Mouse (Mus musculus): ENCODE results near the gene Clic5.

DNA sequence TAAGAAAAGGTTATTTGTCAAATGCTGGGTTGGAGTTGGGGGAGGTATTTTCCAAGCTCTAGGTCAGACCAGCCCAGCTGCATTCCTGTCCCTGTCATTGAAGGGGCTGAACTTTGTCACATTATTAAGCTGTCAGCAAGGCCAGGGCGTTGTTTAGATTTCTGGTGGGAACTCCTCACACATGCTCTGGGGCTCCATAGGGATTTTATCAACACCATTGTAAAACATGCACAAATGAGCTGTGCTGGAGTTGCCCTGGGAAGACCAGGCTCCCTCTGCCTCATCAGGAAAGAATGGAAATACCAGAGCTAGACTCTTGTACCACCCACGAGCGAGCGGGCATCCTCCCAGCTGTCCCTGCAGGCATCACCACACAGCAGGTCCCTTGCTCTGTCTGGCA lies 112.3 kb downstream of the Clic5 start:
- TF ChIP-seq ZNF384 (IDR thresholded peaks at IDR 0.05; ENCODE audit: low read depth, low read length) (no peak), HCFC1 (IDR thresholded peaks at IDR 0.05; ENCODE audit: borderline replicate concordance, insufficient read depth, low read length) (no peak), CHD2 (IDR thresholded peaks at IDR 0.05; ENCODE audit: low read depth, low read length) (no peak), MAFK (IDR thresholded peaks at IDR 0.05; ENCODE audit: insufficient read depth, low read depth, low read length) (no peak), ZC3H11A (IDR thresholded peaks at IDR 0.05; ENCODE audit: borderline replicate concordance, low read depth, low read length) (no peak)

Measured in ES-E14 (cell line).